10 mouse cellular contexts compared by ENCODE assay signal in the genomic region with DNA sequence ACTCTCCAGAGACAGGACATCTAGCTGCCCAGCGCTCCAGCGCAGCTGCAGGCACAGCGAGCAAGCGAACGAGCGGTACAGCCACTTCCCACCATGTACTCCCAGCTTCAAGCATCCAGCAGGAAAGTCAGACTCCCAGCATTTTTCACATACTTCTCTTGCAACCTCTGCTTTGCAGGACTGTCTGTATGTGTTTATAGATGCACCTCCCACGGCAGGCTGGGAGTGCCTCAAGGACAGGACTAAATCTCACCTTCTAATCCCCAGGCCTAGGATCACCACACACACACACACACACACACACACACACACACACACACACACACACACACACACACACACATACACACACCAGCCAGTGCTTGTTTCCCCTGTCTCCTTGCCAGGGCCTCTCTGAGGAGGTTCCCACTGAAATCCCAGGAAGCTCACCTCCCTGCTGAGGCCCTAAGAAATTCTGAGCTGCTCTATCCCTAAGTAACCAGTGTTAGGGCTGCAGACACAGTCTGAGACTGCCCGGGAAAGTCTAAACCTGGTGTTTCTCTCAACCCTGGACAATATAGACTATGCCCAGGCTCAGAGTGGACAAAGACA. TPM values are rescaled to one million over a fixed set of nuclear protein-coding genes. Genes with fewer than 3 reads are reported as not detected.
A peak's percentile ranks its signal among the peaks of the same experiment; 100 is the strongest.
DNase-seq lines count a peak whose midpoint lies in the region; ATAC-seq and TF ChIP-seq lines count a peak whose summit lies in the region.
"Had no signal": no experiment of that assay in that cellular context is flagged by ENCODE, and none has a peak within 500 bp of the region (broad histone marks: within the 10 kb centered on the region; RNA-seq: fewer than 3 reads in every experiment).

No protein-coding gene starts in this region.

- H3K27me3 ChIP-seq in intestine, embryonic 14.5 days (replicated peaks; ENCODE audit: control insufficient read depth, insufficient read depth, low read length) = no peaks in the 10 kb centered on the region
- no peaks in the 10 kb centered on the region for H3K27me3 ChIP-seq in intestine, postnatal 0 days (replicated peaks; ENCODE audit: control insufficient read depth, insufficient read depth, low read length)
- H3K27me3 ChIP-seq in hindbrain, embryonic 14.5 days (ENCODE audit: control insufficient read depth, insufficient read depth, low read length) = no peaks in the 10 kb centered on the region

- no peaks in the 10 kb centered on the region for H3K9me3 ChIP-seq in intestine, embryonic 14.5 days (ENCODE audit: control insufficient read depth, low read length)
- no peaks in the 10 kb centered on the region for H3K9me3 ChIP-seq in intestine, postnatal 0 days (ENCODE audit: control insufficient read depth)
- H3K9me3 ChIP-seq in hindbrain, embryonic 14.5 days (ENCODE audit: control insufficient read depth, low read length) = no peaks in the 10 kb centered on the region
- H3K9me3 ChIP-seq: G1E had no signal

- 0 out of 2 replicates have a peak overlapping the region, but pooled peaks have one; percentile 10 for H3K9ac ChIP-seq in intestine, embryonic 14.5 days (ENCODE audit: low read length)
- H3K9ac ChIP-seq in intestine, postnatal 0 days (ENCODE audit: low read depth, low read length) = no peak overlapping the region
- peak overlapping the region; percentile 21; the same call in 1 of the 2 replicates for H3K9ac ChIP-seq in hindbrain, embryonic 14.5 days

- H3K4me3 ChIP-seq in intestine, embryonic 14.5 days (ENCODE audit: low read depth, low read length) = no peak overlapping the region
- no peak overlapping the region for H3K4me3 ChIP-seq in intestine, postnatal 0 days (ENCODE audit: low read depth, low read length)
- H3K4me3 ChIP-seq in hindbrain, embryonic 14.5 days (replicated peaks; ENCODE audit: low read length) = no peak overlapping the region
- H3K4me3 ChIP-seq: erythroblast, embryonic 14.5 days had no signal

- DNase-seq in intestine, embryonic 14.5 days (ENCODE audit: low spot score) = peak; percentile 59
- peak; percentile 47 for DNase-seq in embryo, embryonic 11 days
- no peak for DNase-seq in hindbrain, embryonic 14.5 days (ENCODE audit: low spot score)
- peak; percentile 15 for DNase-seq in neural tube, embryonic 10.5 days (ENCODE audit: extremely low spot score, low spot score)
- no peak for DNase-seq in frontal cortex, postnatal 36 days (ENCODE audit: low spot score in 2 of 2)
- DNase-seq in layer of hippocampus, adult 18-20 months (ENCODE audit: low spot score in 2 of 2) = no peak
- no peak for DNase-seq in spleen, postnatal 10 days (ENCODE audit: low spot score in 2 of 2)

- ATAC-seq in intestine, embryonic 14.5 days (replicated peaks; ENCODE audit: low FRiP score, low TSS enrichment, low read depth) = peak; percentile 68
- ATAC-seq in intestine, postnatal 0 days = no peak
- no peak for ATAC-seq in hindbrain, embryonic 14.5 days (ENCODE audit: low FRiP score)

- peak overlapping the region; percentile 33 for H3K4me2 ChIP-seq in intestine, embryonic 14.5 days (ENCODE audit: low read length)
- no peak overlapping the region for H3K4me2 ChIP-seq in intestine, postnatal 0 days (replicated peaks; ENCODE audit: low read depth)
- H3K4me2 ChIP-seq in hindbrain, embryonic 14.5 days (replicated peaks) = peak overlapping the region; percentile 9; the same call in 1 of the 2 replicates

- H3K27ac ChIP-seq in intestine, embryonic 14.5 days (ENCODE audit: low read depth) = peak overlapping the region; percentile 75
- H3K27ac ChIP-seq in intestine, postnatal 0 days (ENCODE audit: low read depth, low read length) = no peak overlapping the region
- H3K27ac ChIP-seq in hindbrain, embryonic 14.5 days = peak overlapping the region; percentile 63

- 14% methylated on average over 8 of the region's 8 CpGs for WGBS in intestine, embryonic 14.5 days
- 38% methylated on average over 8 of the region's 8 CpGs for WGBS in intestine, postnatal 0 days
- 37% methylated on average over 8 of the region's 8 CpGs for WGBS in hindbrain, embryonic 14.5 days

- peaks cover 11% of the 10 kb centered on the region; the same call in 1 of the 2 replicates for H3K36me3 ChIP-seq in intestine, embryonic 14.5 days (ENCODE audit: control insufficient read depth, insufficient read depth, low read length)
- no peaks in the 10 kb centered on the region for H3K36me3 ChIP-seq in intestine, postnatal 0 days (ENCODE audit: control insufficient read depth, insufficient read depth)
- no peaks in the 10 kb centered on the region for H3K36me3 ChIP-seq in hindbrain, embryonic 14.5 days (replicated peaks; ENCODE audit: control insufficient read depth, insufficient read depth)
- H3K36me3 ChIP-seq: G1E had no signal

- TF ChIP-seq CTCF in intestine, postnatal 0 days (IDR thresholded peaks at IDR 0.05; ENCODE audit: low read depth) = no peak

- peaks cover 45% of the 10 kb centered on the region for H3K4me1 ChIP-seq in intestine, embryonic 14.5 days (replicated peaks; ENCODE audit: control insufficient read depth, insufficient read depth, low read length)
- H3K4me1 ChIP-seq in intestine, postnatal 0 days (replicated peaks; ENCODE audit: control insufficient read depth, insufficient read depth, low read length) = no peaks in the 10 kb centered on the region
- H3K4me1 ChIP-seq in hindbrain, embryonic 14.5 days (replicated peaks; ENCODE audit: control insufficient read depth, insufficient read depth, low read length) = peaks cover 68% of the 10 kb centered on the region

RNA-seq across cellular contexts. Expression of gene Kirrel, which starts 9.2 kb away (rescaled TPM):
- polyA plus RNA-seq in intestine, embryonic 14.5 days (2014; fragmentation: Nextera tagmentation; extraction: Ambion mirVana) = 10.1 and 10.8 TPM in 2 replicates
- polyA plus RNA-seq in intestine, postnatal 0 days (2015; fragmentation: Nextera tagmentation; extraction: Ambion mirVana) = 3.8 and 4.4 TPM in 2 replicates
- 3.8 and 4.1 TPM in 2 replicates for polyA plus RNA-seq in hindbrain, embryonic 14.5 days (2014; fragmentation: Nextera tagmentation; extraction: Ambion mirVana)
- 1 to 10 TPM; 2.6 to 3.5 TPM for total RNA-seq in layer of hippocampus, adult 18-20 months (2021)
- polyA plus RNA-seq: erythroblast, embryonic 14.5 days; G1E had no signal

Comparison
In these comparisons a context has a peak if more than half of its experiments do, and no peak if none do; other contexts are left out.
1. DNase-seq: peak in intestine, embryonic 14.5 days (single experiment), embryo, embryonic 11 days (single experiment) and neural tube, embryonic 10.5 days (single experiment); none in hindbrain, embryonic 14.5 days (single experiment), frontal cortex, postnatal 36 days (0 of 2), layer of hippocampus, adult 18-20 months (0 of 2) and spleen, postnatal 10 days (0 of 2).